Comparison of ENCODE assay signal across 7 mouse cellular contexts in genomic region chr4:106749699-106750098, GRCm38 (mm10). TPM values are rescaled to one million over a fixed set of nuclear protein-coding genes. Genes with fewer than 3 reads are reported as not detected.
A peak's percentile ranks its signal among the peaks of the same experiment; 100 is the strongest.
DNase-seq lines count a peak whose midpoint lies in the region; TF ChIP-seq lines count a peak whose summit lies in the region.

No protein-coding gene starts in this region.

- H3K27me3 ChIP-seq in megakaryocyte, embryonic 14.5 days (replicated peaks) = peaks cover 10% of the 10 kb centered on the region

- peaks cover 1% of the 10 kb centered on the region; the same call in 1 of the 2 replicates for H3K4me1 ChIP-seq in cortical plate, adult 2 months (ENCODE audit: control insufficient read depth, insufficient read depth, low read length)
- peaks cover 23% of the 10 kb centered on the region for H3K4me1 ChIP-seq in megakaryocyte, embryonic 14.5 days

- DNase-seq in adrenal gland, adult 18-20 months (ENCODE audit: low spot score in 2 of 2) = peak; percentile 52
- peak; percentile 62 for DNase-seq in gastrocnemius, postnatal 10 days
- DNase-seq in induced T-regulatory cell, adult 2 months (ENCODE audit: low read depth) = peak; percentile 52
- peak; percentile 66 to 87 for DNase-seq in left cerebral cortex, adult 9 months (ENCODE audit: low spot score in 2 of 2)
- DNase-seq in right cerebral cortex, postnatal 25 days = peak; percentile 77

- H3K9me3 ChIP-seq in megakaryocyte, embryonic 14.5 days = no peaks in the 10 kb centered on the region

- peak overlapping the region; percentile 5; the same call in 1 of the 2 replicates for H3K4me3 ChIP-seq in cortical plate, adult 2 months (ENCODE audit: insufficient read depth, low read length)
- peak overlapping the region; percentile 53 for H3K4me3 ChIP-seq in megakaryocyte, embryonic 14.5 days (replicated peaks)

- peaks cover 62% of the 10 kb centered on the region for H3K36me3 ChIP-seq in megakaryocyte, embryonic 14.5 days (replicated peaks; ENCODE audit: low read length)

- TF ChIP-seq CTCF in cortical plate, adult 2 months (IDR thresholded peaks at IDR 0.05; ENCODE audit: extremely low read depth, insufficient read depth, low read length) = peak; percentile 73

- TF ChIP-seq POLR2A in cortical plate, adult 2 months (IDR thresholded peaks at IDR 0.05; ENCODE audit: extremely low read depth, insufficient read depth, low read length) = peak; percentile 56; the same call in 1 of the 2 replicates

- no peak overlapping the region for H3K27ac ChIP-seq in cortical plate, adult 2 months (ENCODE audit: insufficient read depth, low read length)

RNA-seq across cellular contexts. Expression of gene Fam151a, which starts 16.0 kb away (rescaled TPM):
- under 1 TPM; 0.20 to 0.26 TPM for total RNA-seq in adrenal gland, adult 18-20 months (2021)
- 0.06 TPM in 1 of 2 replicates, not detected in the other for polyA plus RNA-seq in cortical plate, adult 2 months (2012; rRNA removed)
- not detected for total RNA-seq in gastrocnemius, postnatal 10 days (2021)
- not detected in 2 replicates for polyA plus RNA-seq in megakaryocyte, embryonic 14.5 days (2012; ENCODE audit: insufficient read depth, low replicate concordance)

RNA-seq across cellular contexts. Expression of gene Mroh7, which starts 19.0 kb away (rescaled TPM):
- total RNA-seq in adrenal gland, adult 18-20 months (2021) = 1 to 10 TPM; 1.5 to 1.7 TPM
- polyA plus RNA-seq in cortical plate, adult 2 months (2012; rRNA removed) = 9.5 and 9.7 TPM in 2 replicates
- under 1 TPM; 0.16 to 0.47 TPM for total RNA-seq in gastrocnemius, postnatal 10 days (2021)
- not detected in 2 replicates for polyA plus RNA-seq in megakaryocyte, embryonic 14.5 days (2012; ENCODE audit: insufficient read depth, low replicate concordance)

RNA-seq across cellular contexts. Expression of gene Acot11, which starts 55.1 kb away (rescaled TPM):
- 100 to 1,000 TPM in 1 of 2 experiments, 10 to 100 TPM in 1; 99.8 to 239 TPM for total RNA-seq in adrenal gland, adult 18-20 months (2021)
- polyA plus RNA-seq in cortical plate, adult 2 months (2012; rRNA removed) = 21.9 and 23.9 TPM in 2 replicates
- total RNA-seq in gastrocnemius, postnatal 10 days (2021) = 1 to 10 TPM; 5.3 to 7.4 TPM
- 1.4 and 2.2 TPM in 2 replicates for polyA plus RNA-seq in megakaryocyte, embryonic 14.5 days (2012; ENCODE audit: insufficient read depth, low replicate concordance)

Comparison
In these comparisons a context has a peak if more than half of its experiments do, and no peak if none do; other contexts are left out.
1. RNA of gene Acot11, which starts 55.1 kb away (total RNA-seq): 99.8 to 239 TPM in adrenal gland, adult 18-20 months; 5.3 to 7.4 TPM in gastrocnemius, postnatal 10 days; every median in the first group is over 10 times any median in the second.
2. Peak in every context shown above with its lines, with median percentiles within 50 percentile points of each other: DNase-seq.